ENCODE assay signal across 8 mouse cellular contexts in genomic region chr4:126256131-126256791, GRCm38 (mm10). TPM values are rescaled to one million over a fixed set of nuclear protein-coding genes. Genes with fewer than 3 reads are reported as not detected.
DNase-seq lines count a peak whose midpoint lies in the region; ATAC-seq and TF ChIP-seq lines count a peak whose summit lies in the region.

Gene Map7d1 (minus strand): TSS chr4:126256343.

- H3K36me3 ChIP-seq in intestine, postnatal 0 days (ENCODE audit: control insufficient read depth, insufficient read depth), result no peaks in the 10 kb centered on the region
- no peaks in the 10 kb centered on the region for H3K36me3 ChIP-seq in midbrain, embryonic 11.5 days (ENCODE audit: control insufficient read depth, insufficient read depth, low read length)

- no peaks in the 10 kb centered on the region for H3K9me3 ChIP-seq in intestine, postnatal 0 days (ENCODE audit: control insufficient read depth)
- no peaks in the 10 kb centered on the region for H3K9me3 ChIP-seq in midbrain, embryonic 11.5 days (ENCODE audit: control insufficient read depth, low read length)

- peaks cover 5% of the 10 kb centered on the region for H3K4me1 ChIP-seq in intestine, postnatal 0 days (replicated peaks; ENCODE audit: control insufficient read depth, insufficient read depth, low read length)
- peaks cover 66% of the 10 kb centered on the region for H3K4me1 ChIP-seq in midbrain, embryonic 11.5 days (ENCODE audit: control insufficient read depth, insufficient read depth, low read length)

- peak within 1 kb of the TSS; percentile 90 for H3K4me3 ChIP-seq in intestine, postnatal 0 days (ENCODE audit: low read depth, low read length)
- H3K4me3 ChIP-seq in midbrain, embryonic 11.5 days (ENCODE audit: low read depth, low read length), result peak within 1 kb of the TSS; percentile 98

- DNase-seq in adrenal gland, adult 8-10 months, result peak; percentile 81
- DNase-seq in embryo, embryonic 9.5 days (ENCODE audit: extremely low spot score), result peak; percentile 91
- no peak for DNase-seq in gonadal fat pad, adult 2 months (ENCODE audit: low read depth)
- DNase-seq in left cerebral cortex, postnatal 4 days, result peak; percentile 87
- DNase-seq in midbrain, embryonic 11.5 days (ENCODE audit: low spot score, missing footprints), result peak; percentile 99
- DNase-seq in right cerebral cortex, postnatal 4 days, result peak; percentile 86
- peak; percentile 90 for DNase-seq in yolk sac, embryonic 10.5 days (ENCODE audit: low spot score)

- H3K27me3 ChIP-seq in intestine, postnatal 0 days (replicated peaks; ENCODE audit: control insufficient read depth, insufficient read depth, low read length), result 0 out of 2 replicates have a peak, but pooled peaks cover 3% of the 10 kb centered on the region
- no peaks in the 10 kb centered on the region for H3K27me3 ChIP-seq in midbrain, embryonic 11.5 days (ENCODE audit: control insufficient read depth, insufficient read depth, low read length)

- intact Hi-C loops in left cerebral cortex, postnatal 4 days (cut with DNase I), result loop anchor here (5.0 kb wide), 2 partner anchors 39 to 74 kb away; no protein-coding TSS in a partner anchor

- peak within 1 kb of the TSS; percentile 87 for H3K27ac ChIP-seq in intestine, postnatal 0 days (ENCODE audit: low read depth, low read length)
- peak within 1 kb of the TSS; percentile 84 for H3K27ac ChIP-seq in midbrain, embryonic 11.5 days (ENCODE audit: low read depth, low read length)

- peak within 1 kb of the TSS; percentile 97 for H3K4me2 ChIP-seq in intestine, postnatal 0 days (replicated peaks; ENCODE audit: low read depth)
- peak within 1 kb of the TSS; percentile 95 for H3K4me2 ChIP-seq in midbrain, embryonic 11.5 days

- peak within 1 kb of the TSS; percentile 82 for H3K9ac ChIP-seq in intestine, postnatal 0 days (ENCODE audit: low read depth, low read length)
- peak within 1 kb of the TSS; percentile 98 for H3K9ac ChIP-seq in midbrain, embryonic 11.5 days (ENCODE audit: low read length)

- 0% methylated on average over 53 of the region's 59 CpGs for WGBS in intestine, postnatal 0 days
- WGBS in midbrain, embryonic 11.5 days, result under 1% methylated on average over 57 of the region's 59 CpGs

- ATAC-seq in intestine, postnatal 0 days, result peak; percentile 85
- peak; percentile 84 for ATAC-seq in midbrain, embryonic 11.5 days (ENCODE audit: low FRiP score)

- TF ChIP-seq CTCF in intestine, postnatal 0 days (IDR thresholded peaks at IDR 0.05; ENCODE audit: low read depth), result peak; percentile 42

RNA-seq across cellular contexts. Expression of gene Map7d1, which starts in this region (rescaled TPM):
- 10 to 100 TPM; 55.4 to 81.7 (median 66.8) TPM for total RNA-seq in adrenal gland, adult 8-10 months (2022)
- 52.8 and 57.0 TPM in 2 replicates for polyA plus RNA-seq in gonadal fat pad, adult 2 months (2012; rRNA removed)
- 11.7 and 12.2 TPM in 2 replicates for polyA plus RNA-seq in intestine, postnatal 0 days (2015; fragmentation: Nextera tagmentation; extraction: Ambion mirVana)
- 100 to 1,000 TPM; 211 to 214 TPM for total RNA-seq in left cerebral cortex, postnatal 4 days (2021)
- 61.8 and 68.7 TPM in 2 replicates for polyA plus RNA-seq in midbrain, embryonic 11.5 days (2014; fragmentation: Nextera tagmentation; extraction: Ambion mirVana)
